ENCODE assay signal across 13 mouse cellular contexts in the genomic region with DNA sequence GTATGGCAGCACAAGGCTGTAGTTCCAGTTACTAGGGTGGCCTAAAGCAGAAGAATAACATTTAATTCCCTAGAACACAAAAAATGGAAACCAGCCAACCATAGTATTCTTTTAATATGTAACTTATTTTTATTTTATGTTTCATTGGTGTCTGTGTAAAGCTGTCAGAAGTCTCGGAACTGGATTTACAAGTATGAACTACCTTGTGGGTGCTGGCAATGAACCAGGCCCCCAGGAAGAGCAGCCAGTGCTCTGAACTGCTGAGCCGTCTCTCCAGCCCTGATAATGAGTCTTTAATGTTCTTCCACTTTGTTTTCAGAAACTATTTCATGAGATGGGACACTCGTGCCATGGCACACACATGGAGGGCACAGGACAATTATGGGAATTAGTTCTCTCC. TPM values are rescaled to one million over a fixed set of nuclear protein-coding genes. Genes with fewer than 3 reads are reported as not detected.
"Had no signal": no experiment of that assay in that cellular context is flagged by ENCODE, and none has a peak within 500 bp of the region (broad histone marks: within the 10 kb centered on the region; RNA-seq: fewer than 3 reads in every experiment).

No protein-coding gene starts in this region.

- H3K4me3 ChIP-seq: layer of hippocampus, adult 2 months; liver, embryonic 15.5 days; midbrain, embryonic 10.5 days; neural tube, embryonic 12.5 days had no signal

- H3K9me3 ChIP-seq: liver, embryonic 15.5 days; midbrain, embryonic 10.5 days; neural tube, embryonic 12.5 days had no signal

- ATAC-seq: lung, postnatal 0 days had no signal

- H3K9ac ChIP-seq: liver, embryonic 15.5 days; neural tube, embryonic 12.5 days had no signal

- H3K4me2 ChIP-seq: liver, embryonic 11.5 days; liver, embryonic 15.5 days; neural tube, embryonic 12.5 days had no signal

- DNase-seq: left cerebral cortex, postnatal 4 days; lung, adult 2 months; lung, postnatal 36 days; midbrain, embryonic 14.5 days; thymus, adult 2 months; thymus, postnatal 25 days had no signal

- H3K27me3 ChIP-seq: liver, embryonic 15.5 days; neural tube, embryonic 12.5 days had no signal

- H3K4me1 ChIP-seq: liver, embryonic 15.5 days; midbrain, embryonic 10.5 days; neural tube, embryonic 12.5 days had no signal

- H3K27ac ChIP-seq: layer of hippocampus, adult 2 months; liver, embryonic 15.5 days; midbrain, embryonic 10.5 days; neural tube, embryonic 12.5 days had no signal

RNA-seq across cellular contexts. Expression of gene Lrrc73, which starts 42.8 kb away (rescaled TPM):
- total RNA-seq: monocyte, adult 5-6 weeks had no signal
- polyA plus RNA-seq: liver, embryonic 15.5 days had no signal
